Mouse (Mus musculus): ENCODE results near the gene Zfp819. TPM values are rescaled to one million over a fixed set of nuclear protein-coding genes. Genes with fewer than 3 reads are reported as not detected.
"Not testable (repeated sequence)": the region's sequence is repeated elsewhere in the genome, so short reads cannot be mapped to it uniquely, and the experiment has no call there.

Zfp819 gene
- total RNA-seq, 2 experiments from 2014 or later: not detected

DNA sequence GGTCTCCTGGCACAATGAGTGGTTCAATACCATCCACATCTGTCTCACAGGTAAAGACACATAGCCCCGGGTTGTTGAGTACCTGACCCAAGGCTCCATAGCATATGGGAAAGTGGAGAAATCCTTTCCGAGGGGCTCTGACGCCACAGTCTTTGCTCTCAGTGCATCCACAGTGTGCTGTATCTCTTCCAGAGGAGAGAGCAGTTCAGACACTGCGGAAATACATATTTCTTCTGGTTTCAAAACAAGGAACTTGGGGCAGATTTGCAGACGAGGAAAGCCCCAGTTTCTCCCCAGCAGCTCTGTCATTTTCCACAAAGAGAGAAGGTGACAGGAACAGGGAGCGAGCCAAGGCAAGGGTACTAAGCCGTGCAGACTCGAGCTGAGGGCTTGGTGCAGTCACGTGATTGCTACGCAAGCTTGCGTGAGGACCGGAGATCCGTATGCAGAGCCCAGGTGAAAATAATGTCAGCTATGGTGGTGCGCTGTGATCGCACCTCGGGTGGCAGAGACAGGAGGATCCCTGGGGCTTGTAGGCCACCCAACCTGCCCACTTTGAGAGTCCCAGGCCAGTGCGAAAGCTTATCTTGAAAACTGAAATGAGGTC, 36.2 kb downstream of the Zfp819 start:
- no peak for DNase-seq

DNA sequence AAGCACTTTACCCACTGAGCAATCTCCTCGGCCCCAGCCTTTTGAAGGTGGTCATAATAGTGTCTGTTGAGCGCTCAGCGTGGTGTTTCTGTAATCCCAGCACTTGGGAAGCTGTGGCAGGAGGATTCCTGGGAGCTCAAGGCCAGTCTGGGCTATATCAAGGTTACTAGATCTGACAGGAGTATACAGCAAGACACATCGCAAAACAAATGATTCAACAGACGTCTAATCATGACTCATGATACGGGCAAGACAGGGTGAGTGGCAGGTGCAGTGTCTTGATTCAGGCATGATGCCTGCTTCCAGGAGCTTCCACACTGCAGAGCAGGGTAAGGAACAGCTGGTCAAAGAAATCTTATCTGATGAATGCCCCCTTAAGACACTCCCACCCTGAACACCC, 45.7 kb downstream of the Zfp819 start:
- no peak for DNase-seq

GRCm38 (mm10) chr7:43654519-43654918, 47.5 kb downstream of the Zfp819 start:
- DNase-seq: no peak

DNA sequence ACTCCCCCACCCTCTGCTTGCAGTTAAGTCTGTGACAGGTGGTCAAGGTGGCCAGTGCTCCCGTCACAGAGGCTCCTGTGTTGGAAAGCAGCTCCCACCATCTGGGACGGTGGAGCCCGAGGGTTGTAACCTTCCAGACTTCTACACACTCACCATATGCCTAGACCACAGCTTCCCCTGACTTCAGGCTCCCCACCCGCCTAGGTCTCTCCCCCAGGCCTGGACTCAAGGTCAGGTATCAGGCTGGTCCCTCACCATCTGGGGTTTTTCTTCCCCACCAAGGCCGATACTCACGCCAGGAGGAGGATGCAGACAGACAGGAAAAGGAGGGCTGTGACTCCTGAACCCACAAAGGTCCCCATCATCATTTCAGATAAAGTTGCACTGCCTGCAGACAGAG, 49.3 kb downstream of the Zfp819 start:
- no peak for DNase-seq

- no peak for DNase-seq
Observed at GRCm38 (mm10) chr7:43660002-43660401, 53.0 kb downstream of the Zfp819 start, which contains the start of gene Siglece. Gene Siglece (minus strand): TSS chr7:43660161.

GRCm38 (mm10) chr7:43662804-43663203, 55.8 kb downstream of the Zfp819 start:
- no peak for DNase-seq

DNA sequence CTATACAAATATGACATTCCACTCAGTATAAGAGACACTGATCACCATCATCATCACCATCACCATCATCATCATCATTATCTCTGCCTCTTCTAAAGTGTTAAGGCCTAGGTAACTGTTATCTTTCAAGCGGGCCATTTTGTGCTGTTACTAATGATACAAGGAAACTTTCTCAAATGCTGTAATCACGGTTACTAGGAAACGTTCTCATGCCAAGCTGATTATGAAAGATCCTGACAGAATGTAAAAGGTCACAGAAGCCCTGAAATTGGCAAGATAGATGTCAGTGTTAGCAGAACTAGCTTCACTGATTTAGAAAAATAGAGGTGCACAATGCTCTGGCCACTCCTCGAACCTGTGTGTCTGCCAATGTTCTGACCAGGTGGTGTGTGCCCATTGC, 60.3 kb downstream of the Zfp819 start:
- DNase-seq: not testable (repeated sequence)

Other genes starting within 250 kb of the Zfp819 start
- gene Siglecg, start 199.0 kb upstream of the Zfp819 start, total RNA-seq (2021): under 1 TPM; 0.14 to 0.59 TPM
- not detected for gene Lim2, start 179.5 kb upstream of the Zfp819 start, total RNA-seq (2021)
- gene Nkg7, start 170.1 kb upstream of the Zfp819 start, total RNA-seq (2021): not detected
- gene Cldnd2, start 166.4 kb upstream of the Zfp819 start, total RNA-seq (2021): not detected
- gene Etfb, start 163.1 kb upstream of the Zfp819 start, total RNA-seq (2021): 100 to 1,000 TPM; 346 to 421 TPM
- gene Gm45233, start 163.0 kb upstream of the Zfp819 start, total RNA-seq (2021): 1 to 10 TPM in 1 of 2 experiments, under 1 TPM in 1; 0.66 to 1.2 TPM
- 1 to 10 TPM; 1.4 to 3.8 TPM for gene Vsig10l, start 144.0 kb upstream of the Zfp819 start, total RNA-seq (2021)
- 1 to 10 TPM; 1.2 to 1.3 TPM for gene Iglon5, start 117.1 kb upstream of the Zfp819 start, total RNA-seq (2021)
- not detected for gene 4931406B18Rik, start 101.2 kb upstream of the Zfp819 start, total RNA-seq (2021)
- gene Cd33, start 62.7 kb upstream of the Zfp819 start, total RNA-seq (2021): 1 to 10 TPM; 3.1 to 3.9 TPM
- 1 to 10 TPM; 1.2 to 1.4 TPM for gene Zfp658, start 44.9 kb upstream of the Zfp819 start, total RNA-seq (2021)
- gene Zfp719, start 27.6 kb upstream of the Zfp819 start, total RNA-seq (2021): 1 to 10 TPM; 6.1 to 7.3 TPM
- not detected for gene Ceacam18, start 27.5 kb downstream of the Zfp819 start, total RNA-seq (2021)
- gene Siglece, start 53.0 kb downstream of the Zfp819 start, total RNA-seq (2021): under 1 TPM; 0.45 to 0.59 TPM
- 1 to 10 TPM; 3.2 to 3.8 TPM for gene Ctu1, start 64.8 kb downstream of the Zfp819 start, total RNA-seq (2021)
- not detected for gene Klk14, start 83.2 kb downstream of the Zfp819 start, total RNA-seq (2021)
- gene Klk13, start 105.4 kb downstream of the Zfp819 start, total RNA-seq (2021): not detected
- not detected for gene Klk12, start 161.7 kb downstream of the Zfp819 start, total RNA-seq (2021)
- not detected for gene Klk11, start 167.4 kb downstream of the Zfp819 start, total RNA-seq (2021)
- gene Klk10, start 173.9 kb downstream of the Zfp819 start, total RNA-seq (2021): under 1 TPM; 0.28 to 0.32 TPM
- gene Klk9, start 184.7 kb downstream of the Zfp819 start, total RNA-seq (2021): not detected
- 1 to 10 TPM; 2.0 to 2.2 TPM for gene Klk8, start 190.4 kb downstream of the Zfp819 start, total RNA-seq (2021)
- gene Klk7, start 204.1 kb downstream of the Zfp819 start, total RNA-seq (2021): not detected
- not detected for gene Klk6, start 217.3 kb downstream of the Zfp819 start, total RNA-seq (2021)
- gene Klk5, start 234.8 kb downstream of the Zfp819 start, total RNA-seq (2021): not detected

All from gastrocnemius, postnatal 10 days (tissue).